Mouse (Mus musculus) ovary, postnatal 14 days (tissue): ENCODE results near the gene AU021092.
A peak's percentile ranks its signal among the peaks of the same experiment; 100 is the strongest.

Experiments used
- DNase-seq: peaks from one replicate; pipeline ENCODE4 v3.0.0; 2022; ENCODE audit warnings: low spot score

Gene AU021092

DNA sequence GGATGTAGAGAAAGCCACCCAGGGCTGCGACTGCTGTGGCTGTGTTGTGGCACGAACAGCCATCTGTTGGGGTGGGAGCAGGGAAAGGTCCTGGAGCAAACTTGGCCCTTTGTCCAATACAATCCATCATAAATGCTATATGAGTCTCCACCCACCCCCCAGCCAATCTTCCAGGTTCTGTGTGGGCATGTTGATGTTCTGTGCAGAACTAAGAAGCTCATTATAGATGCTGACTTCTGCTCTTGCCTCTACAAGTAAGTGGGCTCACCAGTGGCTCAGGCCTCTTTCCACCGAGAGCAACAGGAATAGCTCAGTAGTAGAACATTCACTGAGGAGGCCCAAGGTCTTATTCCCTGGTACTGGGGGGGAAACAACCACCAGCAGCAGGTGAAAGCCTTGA is 9.9 kb downstream of the AU021092 start:
- DNase-seq = no peak

DNA sequence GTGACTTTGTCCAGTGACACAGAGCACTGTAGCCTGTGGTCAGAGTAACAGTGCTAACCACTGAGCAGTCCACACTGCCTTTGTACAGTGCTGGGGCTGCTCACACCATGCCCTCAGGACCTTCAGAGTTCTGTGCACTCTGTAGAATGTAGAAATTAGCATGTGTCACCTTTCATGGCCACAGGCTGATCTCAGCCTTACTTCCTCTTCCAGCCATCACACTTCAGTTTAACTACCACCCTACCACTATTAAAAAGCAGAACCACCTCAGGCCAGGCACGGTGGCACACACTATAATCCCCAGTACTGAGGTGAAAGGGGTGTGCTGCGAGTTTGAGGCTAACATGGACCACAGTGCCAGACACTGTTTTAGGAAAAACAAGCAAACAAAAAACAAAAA is 11.7 kb downstream of the AU021092 start:
- no peak for DNase-seq

DNA sequence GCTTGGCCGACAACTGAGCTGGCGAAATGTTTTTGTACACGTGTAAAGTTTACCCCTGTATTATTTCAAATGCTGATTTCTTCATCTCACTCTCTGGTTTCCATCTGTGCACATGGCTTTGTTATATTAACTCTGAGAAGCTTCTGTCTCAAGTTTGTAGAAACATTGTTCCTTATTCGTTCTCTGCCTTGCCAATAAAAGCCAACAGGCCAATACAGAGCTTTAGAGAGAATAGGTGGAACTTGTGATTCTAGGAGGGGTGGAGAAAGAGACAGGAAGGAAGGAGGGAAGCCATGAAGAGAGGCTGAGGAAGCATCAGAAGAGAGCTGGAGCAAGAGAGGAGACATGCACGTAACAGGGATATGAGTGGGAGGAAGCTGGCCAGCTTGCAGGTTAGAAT is 16.0 kb downstream of the AU021092 start:
- DNase-seq = no peak

DNA sequence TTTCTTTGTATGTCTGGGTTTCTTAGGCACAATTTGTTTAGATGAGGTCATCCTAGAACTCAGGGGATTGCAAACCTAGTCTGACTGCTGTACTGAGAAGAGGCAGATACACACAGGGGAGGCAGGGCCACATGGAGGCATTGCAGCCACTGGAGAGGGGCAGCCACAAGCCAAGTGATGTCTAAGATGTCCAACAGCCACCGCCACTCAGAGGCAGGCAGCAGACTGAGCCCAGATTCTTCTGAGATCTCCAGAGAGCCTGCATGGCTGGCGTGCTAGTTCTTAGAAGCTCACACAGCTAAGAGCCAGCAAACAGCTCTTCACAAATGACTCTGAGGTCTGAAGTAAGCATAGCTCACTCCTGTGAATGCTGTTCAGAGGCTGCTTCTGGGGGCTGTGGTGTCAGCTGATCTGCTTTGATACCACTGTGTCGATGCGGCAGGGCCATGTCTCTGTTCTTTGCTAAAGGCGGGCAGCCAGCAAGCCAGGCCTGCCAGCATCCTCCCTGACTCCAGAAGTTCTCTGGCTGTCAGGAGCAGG is 16.6 kb downstream of the AU021092 start:
- DNase-seq = no peak

- peak; percentile 71 for DNase-seq
Observed at GRCm38 (mm10) chr16:5203668-5204433, 18.2 kb downstream of the AU021092 start, which contains the start of gene Nagpa. Nagpa (minus strand) TSS chr16:5204012.

- no peak for DNase-seq
Observed at GRCm38 (mm10) chr16:5203200-5203599, 18.9 kb downstream of the AU021092 start.

DNA sequence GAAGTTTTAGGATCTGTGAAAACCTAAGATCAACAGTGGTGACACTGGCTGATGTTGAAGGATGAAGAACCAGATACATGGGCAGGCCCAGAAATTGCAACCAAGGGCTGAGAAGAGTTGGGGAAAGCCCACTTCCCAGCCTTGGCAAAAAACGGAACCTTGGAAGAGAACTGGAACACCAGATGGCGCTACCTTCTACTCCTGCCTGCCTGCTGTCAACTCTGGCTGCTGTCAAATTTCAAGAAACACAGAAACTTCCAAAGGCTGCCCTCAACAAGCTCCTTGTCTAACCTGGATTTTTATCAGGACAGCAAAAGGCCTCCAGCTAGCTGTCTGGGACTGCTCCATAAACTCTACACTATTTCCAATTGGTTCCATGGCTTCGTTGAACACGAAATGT is 19.4 kb downstream of the AU021092 start:
- DNase-seq = peak; percentile 42

DNA sequence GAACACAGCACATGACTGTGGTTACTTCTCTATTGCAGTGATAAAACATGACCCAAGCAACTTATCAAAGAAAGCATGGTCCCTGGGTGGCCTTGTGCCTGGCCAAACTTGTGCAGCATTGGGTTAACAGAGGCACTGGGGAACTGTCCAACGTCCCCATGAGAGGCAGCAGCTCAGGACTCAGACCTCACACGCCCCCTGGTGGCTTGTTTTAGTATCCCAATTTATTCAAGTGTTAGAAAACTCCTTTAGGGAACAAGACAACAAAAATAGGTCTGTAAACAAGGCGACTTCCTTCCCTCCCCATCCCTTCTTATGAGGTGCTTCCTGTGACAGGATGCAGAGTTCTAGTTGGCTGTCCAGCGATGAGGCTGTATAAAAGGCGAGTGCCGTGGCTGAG is 27.0 kb downstream of the AU021092 start:
- peak; percentile 36 for DNase-seq

DNA sequence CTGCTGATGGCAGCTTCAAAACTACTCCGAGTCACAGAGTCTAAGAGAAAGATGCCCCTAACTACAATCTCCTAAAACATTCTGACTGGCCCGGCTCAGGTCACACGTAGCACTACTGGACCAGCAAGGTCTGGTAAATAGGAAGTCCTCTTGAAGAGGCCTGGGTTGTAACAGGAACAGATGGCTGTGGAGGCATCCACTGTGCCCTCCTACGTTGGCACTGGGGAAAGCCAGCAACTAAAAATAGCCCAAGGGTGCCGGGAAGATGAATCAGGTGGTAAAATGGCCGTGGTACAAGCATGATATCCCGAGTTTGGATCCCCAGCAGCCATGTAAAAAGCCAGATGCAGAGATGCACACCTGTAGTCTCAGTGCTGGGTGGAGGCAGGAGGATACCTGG is 35.9 kb downstream of the AU021092 start:
- DNase-seq = no peak

DNA sequence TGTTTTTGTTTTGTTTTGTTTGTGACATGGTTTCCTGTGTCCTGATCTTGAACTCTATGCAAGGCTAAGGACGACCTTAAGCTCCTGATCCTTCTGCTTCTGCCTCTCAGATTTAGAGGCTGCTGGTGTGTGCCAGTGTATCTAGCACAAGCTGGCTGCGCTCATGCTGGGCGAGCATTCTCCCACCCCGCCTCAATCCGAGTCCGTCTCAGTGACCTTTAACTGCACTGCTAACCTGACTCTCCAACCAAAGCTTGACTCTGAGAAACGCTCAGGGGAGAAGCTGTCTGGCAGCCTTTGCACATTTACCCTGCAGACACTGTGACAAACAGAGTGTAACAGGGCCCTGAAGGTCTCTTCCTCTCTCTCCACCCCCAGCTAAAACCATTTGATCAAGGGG is 36.4 kb downstream of the AU021092 start:
- DNase-seq = no peak

DNA sequence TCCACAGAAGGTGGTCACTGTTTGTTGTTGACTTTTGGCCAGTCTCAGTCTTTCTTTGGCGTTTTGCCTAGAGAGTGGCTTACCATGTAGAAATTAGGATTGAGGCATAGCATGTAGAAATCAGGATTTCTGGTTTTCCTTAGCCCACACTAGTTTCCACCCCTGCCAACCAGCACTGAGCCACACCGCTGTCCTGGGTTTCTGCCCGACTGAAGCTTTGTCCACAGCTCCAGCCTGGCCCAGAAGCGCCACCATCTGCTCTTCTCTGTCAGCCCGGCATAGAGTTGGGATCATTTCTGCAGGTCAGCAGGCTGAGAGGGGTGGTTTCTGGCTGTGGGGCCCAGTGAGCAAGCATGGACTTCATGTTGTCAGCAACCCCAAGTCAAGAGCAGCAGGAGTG is 37.1 kb downstream of the AU021092 start:
- DNase-seq = no peak

DNA sequence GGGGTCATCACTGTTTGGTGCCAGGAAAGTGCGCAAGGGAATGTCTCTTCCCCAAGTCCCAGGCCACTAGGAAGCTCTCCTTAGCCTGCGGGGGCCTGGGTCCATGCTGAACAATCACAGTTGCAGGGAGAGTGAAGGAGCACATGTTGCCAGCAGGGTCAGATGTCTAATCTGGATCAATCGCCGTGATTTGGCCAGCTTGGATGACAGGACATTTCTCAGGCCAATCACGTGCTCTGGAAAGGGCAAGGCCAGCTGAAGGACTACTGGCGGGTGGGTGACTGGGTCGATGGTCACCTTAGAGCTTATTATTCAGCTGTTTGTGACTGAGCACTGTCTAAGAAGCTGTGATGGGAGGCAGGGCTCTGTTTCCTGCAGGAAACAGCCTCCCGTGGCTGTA is 38.0 kb downstream of the AU021092 start:
- DNase-seq = no peak

DNA sequence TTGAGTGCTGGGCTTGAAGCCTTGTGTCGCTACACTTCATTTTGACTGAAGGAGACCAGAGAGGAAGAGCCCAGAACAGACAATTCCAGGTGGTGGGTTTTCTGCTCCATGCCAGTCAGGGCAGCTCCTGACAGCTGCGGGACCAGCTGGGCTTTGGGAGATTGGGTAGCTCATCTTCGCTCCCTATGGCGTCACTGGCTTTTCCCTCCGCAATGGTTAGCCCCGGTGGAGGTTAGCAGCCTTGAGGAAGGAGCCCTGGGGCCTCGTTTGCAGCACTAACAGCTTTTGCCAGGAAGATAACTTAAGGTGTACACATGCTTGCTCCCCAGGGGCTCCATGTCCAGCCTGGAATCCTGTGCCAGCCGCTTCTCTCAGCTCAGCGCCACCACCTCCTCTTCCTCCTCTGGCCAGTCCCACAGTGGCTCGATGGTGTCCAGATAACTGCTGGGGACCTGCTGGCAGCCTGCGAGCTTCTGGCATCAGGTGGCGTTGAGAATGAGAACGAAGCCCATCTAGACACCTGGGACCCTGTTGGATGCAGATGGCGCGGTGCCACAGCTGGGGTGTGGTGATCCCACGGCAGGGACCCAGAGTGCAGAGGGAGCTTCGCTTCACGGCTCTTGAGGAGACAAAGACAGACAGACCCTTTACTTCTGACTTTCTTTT is 38.7 kb downstream of the AU021092 start:
- no peak for DNase-seq

GRCm38 (mm10) chr16:5172636-5173035 is 49.5 kb downstream of the AU021092 start:
- no peak for DNase-seq

- no peak for DNase-seq
Observed at GRCm38 (mm10) chr16:5168829-5169228, 53.3 kb downstream of the AU021092 start.

DNA sequence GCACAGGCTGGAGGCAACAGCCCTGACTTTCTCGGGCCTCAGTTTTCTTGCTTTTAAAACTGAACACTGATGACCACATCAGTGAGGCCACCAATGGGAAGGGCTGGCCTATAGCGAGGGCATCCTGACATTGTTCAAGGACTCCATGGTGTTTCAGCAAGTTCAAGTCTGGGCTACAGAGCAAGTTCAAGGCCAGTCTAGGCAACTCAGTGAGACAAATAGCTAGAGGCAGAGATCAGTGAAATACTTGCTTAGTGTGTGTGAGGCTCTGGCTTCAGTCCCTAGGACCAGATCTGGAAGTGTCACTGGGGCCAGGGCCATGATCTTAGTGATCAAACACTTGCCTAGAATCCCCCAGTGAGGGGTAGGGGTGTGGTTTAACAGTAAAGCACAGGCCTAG is 54.1 kb downstream of the AU021092 start:
- DNase-seq = no peak

DNA sequence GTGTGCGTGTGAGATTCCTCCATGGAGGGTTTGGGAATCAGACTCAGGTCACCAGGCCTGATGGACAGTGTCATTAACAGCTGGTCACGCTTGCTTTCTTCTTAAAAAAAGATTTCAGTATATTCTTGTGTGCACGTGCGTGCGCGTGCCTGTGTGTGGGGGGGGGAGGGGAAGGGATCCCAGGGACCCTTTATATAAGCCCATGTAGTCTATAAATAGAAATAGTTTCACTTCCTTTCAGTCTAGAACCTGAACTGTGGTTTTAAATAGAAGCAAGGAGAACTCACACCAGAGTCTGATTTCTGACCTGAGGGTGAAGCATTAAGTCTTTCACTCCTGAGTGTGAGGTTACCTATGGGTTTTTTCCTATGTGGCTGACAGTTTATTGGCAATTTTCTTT is 57.8 kb downstream of the AU021092 start:
- no peak for DNase-seq
